Mouse (Mus musculus): Measurements from ENCODE around the gene Coq6. TPM values are rescaled to one million over a fixed set of nuclear protein-coding genes. Genes with fewer than 3 reads are reported as not detected.
A peak's percentile ranks its signal among the peaks of the same experiment; 100 is the strongest.

Gene Coq6
- total RNA-seq, 2 experiments from 2014 or later = 26.4 to 28.7 TPM

- no peak for DNase-seq (ENCODE audit: extremely low spot score in 1 of 2, low spot score in 1 of 2)
Measured at GRCm38 (mm10) chr12:84393847-84394246, 32.4 kb downstream of the Coq6 start.

- DNase-seq (ENCODE audit: extremely low spot score in 1 of 2, low spot score in 1 of 2) = no peak
Measured at GRCm38 (mm10) chr12:84396947-84397679, 35.7 kb downstream of the Coq6 start.

GRCm38 (mm10) chr12:84397685-84398084 lies 36.2 kb downstream of the Coq6 start:
- DNase-seq (ENCODE audit: extremely low spot score in 1 of 2, low spot score in 1 of 2) = no peak

GRCm38 (mm10) chr12:84398629-84399028 lies 37.2 kb downstream of the Coq6 start:
- DNase-seq (ENCODE audit: extremely low spot score in 1 of 2, low spot score in 1 of 2) = no peak

GRCm38 (mm10) chr12:84399135-84399534 lies 37.7 kb downstream of the Coq6 start:
- no peak for DNase-seq (ENCODE audit: extremely low spot score in 1 of 2, low spot score in 1 of 2)

GRCm38 (mm10) chr12:84399663-84400062 lies 38.2 kb downstream of the Coq6 start:
- no peak for DNase-seq (ENCODE audit: extremely low spot score in 1 of 2, low spot score in 1 of 2)

GRCm38 (mm10) chr12:84400068-84400467 lies 38.6 kb downstream of the Coq6 start:
- DNase-seq (ENCODE audit: extremely low spot score in 1 of 2, low spot score in 1 of 2) = no peak

- DNase-seq (ENCODE audit: extremely low spot score in 1 of 2, low spot score in 1 of 2) = no peak
Measured at GRCm38 (mm10) chr12:84400653-84401052, 39.2 kb downstream of the Coq6 start.

GRCm38 (mm10) chr12:84402923-84403322 lies 41.5 kb downstream of the Coq6 start:
- no peak for DNase-seq (ENCODE audit: extremely low spot score in 1 of 2, low spot score in 1 of 2)

- DNase-seq (ENCODE audit: extremely low spot score in 1 of 2, low spot score in 1 of 2) = no peak
Measured at GRCm38 (mm10) chr12:84404541-84404940, 43.1 kb downstream of the Coq6 start.

GRCm38 (mm10) chr12:84407259-84407658 lies 45.8 kb downstream of the Coq6 start:
- DNase-seq (ENCODE audit: extremely low spot score in 1 of 2, low spot score in 1 of 2) = no peak

GRCm38 (mm10) chr12:84407874-84408818 lies 46.7 kb downstream of the Coq6 start:
- DNase-seq (ENCODE audit: extremely low spot score in 1 of 2, low spot score in 1 of 2) = peak in 1 of 2 experiments; percentile 8

- DNase-seq (ENCODE audit: extremely low spot score in 1 of 2, low spot score in 1 of 2) = peak; percentile 88 to 93
Measured at GRCm38 (mm10) chr12:84408819-84409507, 47.5 kb downstream of the Coq6 start, which contains the start of the genes Entpd5 and Bbof1. Gene Entpd5 (minus strand): TSS chr12:84409029. Gene Bbof1 (plus strand): TSS chr12:84409071.

GRCm38 (mm10) chr12:84416834-84417604 lies 55.6 kb downstream of the Coq6 start, which contains the start of gene Rnf113a2:
Gene Rnf113a2 (plus strand): TSS chr12:84417196.
- DNase-seq (ENCODE audit: extremely low spot score in 1 of 2, low spot score in 1 of 2) = peak; percentile 66 to 74

GRCm38 (mm10) chr12:84417605-84417922 lies 56.1 kb downstream of the Coq6 start:
- no peak for DNase-seq (ENCODE audit: extremely low spot score in 1 of 2, low spot score in 1 of 2)

Other genes with a start within 250 kb of the Coq6 start
- gene Dnal1, start 247.3 kb upstream of the Coq6 start, total RNA-seq (2021) = 100 to 1,000 TPM in 1 of 2 experiments, 10 to 100 TPM in 1; 95.8 to 104 TPM
- 1 to 10 TPM; 3.8 to 4.5 TPM for gene Pnma1, start 213.2 kb upstream of the Coq6 start, total RNA-seq (2021)
- 10 to 100 TPM; 21.0 to 21.7 TPM for gene Elmsan1, start 142.8 kb upstream of the Coq6 start, total RNA-seq (2021)
- gene Ptgr2, start 76.4 kb upstream of the Coq6 start, total RNA-seq (2021) = 10 to 100 TPM; 38.0 to 41.3 TPM
- 10 to 100 TPM; 31.4 to 38.7 TPM for gene Zfp410, start 44.8 kb upstream of the Coq6 start, total RNA-seq (2021)
- gene Fam161b, start 176 bp downstream of the Coq6 start, total RNA-seq (2021) = 10 to 100 TPM in 1 of 2 experiments, 1 to 10 TPM in 1; 9.5 to 10.8 TPM
- gene Entpd5, start 47.4 kb downstream of the Coq6 start, total RNA-seq (2021) = 10 to 100 TPM; 24.8 to 27.0 TPM
- gene Bbof1, start 47.4 kb downstream of the Coq6 start, total RNA-seq (2021) = 10 to 100 TPM in 1 of 2 experiments, 1 to 10 TPM in 1; 7.0 to 11.0 TPM
- gene Rnf113a2, start 55.5 kb downstream of the Coq6 start, total RNA-seq (2021) = 10 to 100 TPM; 13.0 to 13.3 TPM
- 10 to 100 TPM; 45.1 to 47.5 TPM for gene Aldh6a1, start 89.3 kb downstream of the Coq6 start, total RNA-seq (2021)
- gene Lin52, start 89.8 kb downstream of the Coq6 start, total RNA-seq (2021) = 10 to 100 TPM; 20.4 to 25.5 TPM
- gene Vsx2, start 208.1 kb downstream of the Coq6 start, total RNA-seq (2021) = under 1 TPM; 0.12 to 0.22 TPM

Measured in layer of hippocampus, postnatal 25 days (tissue).